8 mouse cellular contexts compared by ENCODE assay signal in genomic region chr11:4083316-4084078, GRCm38 (mm10). TPM values are rescaled to one million over a fixed set of nuclear protein-coding genes. Genes with fewer than 3 reads are reported as not detected.
A peak's percentile ranks its signal among the peaks of the same experiment; 100 is the strongest.
DNase-seq lines count a peak whose midpoint lies in the region; ATAC-seq and TF ChIP-seq lines count a peak whose summit lies in the region.

No protein-coding gene starts in this region.

- H3K27ac ChIP-seq in ES-E14 (ENCODE audit: insufficient read depth, low read depth, low read length, poor library complexity, severe bottlenecking): no peak overlapping the region
- H3K27ac ChIP-seq in forebrain, embryonic 13.5 days: no peak overlapping the region
- no peak overlapping the region for H3K27ac ChIP-seq in kidney, postnatal 0 days

- 0 out of 2 replicates have a peak, but pooled peaks cover 4% of the 10 kb centered on the region for H3K27me3 ChIP-seq in forebrain, embryonic 13.5 days
- H3K27me3 ChIP-seq in kidney, postnatal 0 days (ENCODE audit: insufficient read depth, low read length): no peaks in the 10 kb centered on the region

- peak; percentile 72 for DNase-seq in CD4-positive, CD25-positive, alpha-beta regulatory T cell, adult 2 months (ENCODE audit: low read depth, low spot score)
- peak; percentile 62 for DNase-seq in ES-E14 (ENCODE audit: low read depth, low spot score)
- DNase-seq in kidney, postnatal 0 days (ENCODE audit: low spot score): peak; percentile 86
- peak; percentile 81 for DNase-seq in lung, postnatal 25 days (ENCODE audit: low spot score)
- peak; percentile 55 for DNase-seq in right cerebral cortex, postnatal 25 days

- no peak for ATAC-seq in CD4-positive, CD25-positive, alpha-beta regulatory T cell, adult 4 months
- peak; percentile 56; the same call in 1 of the 2 replicates for ATAC-seq in cerebellum, adult (ENCODE audit: insufficient number of reproducible peaks, low FRiP score, low TSS enrichment)
- ATAC-seq in forebrain, embryonic 13.5 days: peak; percentile 21; the same call in 1 of the 2 replicates
- no peak for ATAC-seq in kidney, postnatal 0 days (replicated peaks; ENCODE audit: low FRiP score, low read depth)

- TF ChIP-seq CTCF in kidney, postnatal 0 days (IDR thresholded peaks at IDR 0.05; ENCODE audit: low read depth): peak; percentile 89

- H3K4me1 ChIP-seq in ES-E14 (ENCODE audit: control insufficient read depth in 2 of 2, insufficient read depth in 2 of 2, low read length in 2 of 2, poor library complexity in 1 of 2): no peaks in the 10 kb centered on the region
- no peaks in the 10 kb centered on the region for H3K4me1 ChIP-seq in forebrain, embryonic 13.5 days
- H3K4me1 ChIP-seq in kidney, postnatal 0 days (replicated peaks; ENCODE audit: insufficient read depth, low read length): no peaks in the 10 kb centered on the region

- H3K9me3 ChIP-seq in ES-E14 (ENCODE audit: control insufficient read depth, insufficient read depth, low read depth, low read length): no peaks in the 10 kb centered on the region
- H3K9me3 ChIP-seq in forebrain, embryonic 13.5 days (replicated peaks): no peaks in the 10 kb centered on the region
- H3K9me3 ChIP-seq in kidney, postnatal 0 days (replicated peaks; ENCODE audit: low read length): no peaks in the 10 kb centered on the region

- H3K4me2 ChIP-seq in forebrain, embryonic 13.5 days: no peak overlapping the region
- no peak overlapping the region for H3K4me2 ChIP-seq in kidney, postnatal 0 days (ENCODE audit: low read length)

- no peak overlapping the region for H3K4me3 ChIP-seq in ES-E14 (ENCODE audit: insufficient read depth in 1 of 2, low read depth in 1 of 2, low read length in 2 of 2, poor library complexity in 1 of 2, severe bottlenecking in 1 of 2)
- no peak overlapping the region for H3K4me3 ChIP-seq in forebrain, embryonic 13.5 days
- no peak overlapping the region for H3K4me3 ChIP-seq in kidney, postnatal 0 days (replicated peaks; ENCODE audit: low read depth, low read length)

- in situ Hi-C loops in ES-E14 (cut with MboI; ENCODE audit: low sequenced_read_pairs in 2 of 2, unreplicated experiment in 2 of 2): loop anchor here in 1 of 2 experiments (5.0 kb wide), 1 partner anchor 76 kb away; no protein-coding TSS in a partner anchor

- no peak overlapping the region for H3K9ac ChIP-seq in ES-E14 (ENCODE audit: insufficient read depth, low read depth, low read length, poor library complexity, severe bottlenecking)
- no peak overlapping the region for H3K9ac ChIP-seq in forebrain, embryonic 13.5 days
- H3K9ac ChIP-seq in kidney, postnatal 0 days (ENCODE audit: low read depth, low read length): no peak overlapping the region

- H3K36me3 ChIP-seq in ES-E14 (ENCODE audit: control insufficient read depth, insufficient read depth, low read length, poor library complexity, severe bottlenecking): no peaks in the 10 kb centered on the region
- H3K36me3 ChIP-seq in forebrain, embryonic 13.5 days (ENCODE audit: poor library complexity, severe bottlenecking): no peaks in the 10 kb centered on the region
- no peaks in the 10 kb centered on the region for H3K36me3 ChIP-seq in kidney, postnatal 0 days (ENCODE audit: insufficient read depth, low read length)

- WGBS in forebrain, embryonic 13.5 days: 28% methylated on average over 5 of the region's 5 CpGs
- WGBS in kidney, postnatal 0 days: 36% methylated on average over 5 of the region's 5 CpGs

TF ChIP-seq in ES-E14, 5 proteins besides CTCF, POLR2A, EP300 and RAD21:
- peak; percentile 77; the same call in 1 of the 2 replicates for TF ChIP-seq ZC3H11A (IDR thresholded peaks at IDR 0.05; ENCODE audit: borderline replicate concordance, low read depth, low read length)
- no peak for TF ChIP-seq ZNF384 (IDR thresholded peaks at IDR 0.05; ENCODE audit: low read depth, low read length)
TF ChIP-seq in ES-E14: peak in this region for 1.

RNA-seq across cellular contexts. Expression of gene Mtfp1, which starts 11.7 kb away (rescaled TPM):
- 1 to 10 TPM; 1.2 to 1.8 TPM for polyA plus RNA-seq in CD4-positive, CD25-positive, alpha-beta regulatory T cell, adult 4 months (2017; shearing (Covaris generic))
- total RNA-seq in ES-E14 (2012; rRNA removed): 12.7 and 20.5 TPM in 2 replicates
- polyA plus RNA-seq in forebrain, embryonic 13.5 days (2015; fragmentation: Nextera tagmentation; extraction: Ambion mirVana): 7.0 and 7.5 TPM in 2 replicates
- 18.6 and 19.9 TPM in 2 replicates for polyA plus RNA-seq in kidney, postnatal 0 days (2015; fragmentation: Nextera tagmentation; extraction: Ambion mirVana)

RNA-seq across cellular contexts. Expression of gene Sec14l3, which starts 18.9 kb away (rescaled TPM):
- not detected for polyA plus RNA-seq in CD4-positive, CD25-positive, alpha-beta regulatory T cell, adult 4 months (2017; shearing (Covaris generic))
- total RNA-seq in ES-E14 (2012; rRNA removed): 0.22 and 0.26 TPM in 2 replicates
- polyA plus RNA-seq in forebrain, embryonic 13.5 days (2015; fragmentation: Nextera tagmentation; extraction: Ambion mirVana): 0.22 and 0.62 TPM in 2 replicates
- polyA plus RNA-seq in kidney, postnatal 0 days (2015; fragmentation: Nextera tagmentation; extraction: Ambion mirVana): not detected in 2 replicates

RNA-seq across cellular contexts. Expression of gene Sec14l2, which starts 39.7 kb away (rescaled TPM):
- 1 to 10 TPM in 1 of 2 experiments, under 1 TPM in 1; 0.71 to 3.8 TPM for polyA plus RNA-seq in CD4-positive, CD25-positive, alpha-beta regulatory T cell, adult 4 months (2017; shearing (Covaris generic))
- 7.9 and 9.0 TPM in 2 replicates for total RNA-seq in ES-E14 (2012; rRNA removed)
- 1.5 and 2.3 TPM in 2 replicates for polyA plus RNA-seq in forebrain, embryonic 13.5 days (2015; fragmentation: Nextera tagmentation; extraction: Ambion mirVana)
- 1.3 and 1.4 TPM in 2 replicates for polyA plus RNA-seq in kidney, postnatal 0 days (2015; fragmentation: Nextera tagmentation; extraction: Ambion mirVana)

RNA-seq across cellular contexts. Expression of gene Rnf215, which starts 51.5 kb away (rescaled TPM):
- 10 to 100 TPM in 1 of 2 experiments, 1 to 10 TPM in 1; 7.3 to 11.2 TPM for polyA plus RNA-seq in CD4-positive, CD25-positive, alpha-beta regulatory T cell, adult 4 months (2017; shearing (Covaris generic))
- 19.5 and 28.8 TPM in 2 replicates for total RNA-seq in ES-E14 (2012; rRNA removed)
- polyA plus RNA-seq in forebrain, embryonic 13.5 days (2015; fragmentation: Nextera tagmentation; extraction: Ambion mirVana): 37.5 and 41.0 TPM in 2 replicates
- 29.8 and 30.9 TPM in 2 replicates for polyA plus RNA-seq in kidney, postnatal 0 days (2015; fragmentation: Nextera tagmentation; extraction: Ambion mirVana)

RNA-seq across cellular contexts. Expression of gene Sec14l4, which starts 52.2 kb away (rescaled TPM):
- polyA plus RNA-seq in CD4-positive, CD25-positive, alpha-beta regulatory T cell, adult 4 months (2017; shearing (Covaris generic)): not detected
- total RNA-seq in ES-E14 (2012; rRNA removed): 0.94 and 2.3 TPM in 2 replicates
- 0.10 TPM in 1 of 2 replicates, not detected in the other for polyA plus RNA-seq in forebrain, embryonic 13.5 days (2015; fragmentation: Nextera tagmentation; extraction: Ambion mirVana)
- not detected in 2 replicates for polyA plus RNA-seq in kidney, postnatal 0 days (2015; fragmentation: Nextera tagmentation; extraction: Ambion mirVana)

Comparison
In these comparisons a context has a peak if more than half of its experiments do, and no peak if none do; other contexts are left out.
1. ATAC-seq: peak in cerebellum, adult (single experiment) and forebrain, embryonic 13.5 days (single experiment); none in CD4-positive, CD25-positive, alpha-beta regulatory T cell, adult 4 months (single experiment) and kidney, postnatal 0 days (single experiment).
2. Peak in every context shown above with its lines, with median percentiles within 50 percentile points of each other: DNase-seq.